Mouse (Mus musculus) limb, embryonic 15.5 days (tissue): ENCODE data around the gene Abracl. TPM values are rescaled to one million over a fixed set of nuclear protein-coding genes. Genes with fewer than 3 reads are reported as not detected.

Experiments used
- ATAC-seq: fragments of 200-750 bp; cut with Nextera tagmentation; 2 replicates; pipeline ENCODE4 v1.8.0; 2017; ENCODE audit warnings: low read depth, moderate TSS enrichment; ENCODE audit not compliant: insufficient number of reproducible peaks, low FRiP score, low TSS enrichment
- H3K27ac ChIP-seq: fragments of 300-500 bp; sonication (generic); 2 replicates; pipeline ENCODE4 v1.5.1; 2015; ENCODE audit warnings: moderate library complexity, mild to moderate bottlenecking, inconsistent platforms
- H3K27me3 ChIP-seq: fragments of 300-500 bp; sonication (generic); 2 replicates; pipeline ENCODE4 v1.6.1; 2015; ENCODE audit warnings: inconsistent platforms
- H3K36me3 ChIP-seq: fragments of 300-500 bp; sonication (generic); 2 replicates; pipeline ENCODE4 v1.6.1; 2015; ENCODE audit warnings: inconsistent platforms
- H3K4me1 ChIP-seq: fragments of 300-500 bp; sonication (generic); 2 replicates; pipeline ENCODE4 v1.6.1; 2015; ENCODE audit warnings: inconsistent platforms
- H3K4me2 ChIP-seq: fragments of 300-500 bp; sonication (generic); 2 replicates; pipeline ENCODE4 v1.6.1; 2015; ENCODE audit warnings: mild to moderate bottlenecking, inconsistent platforms
- H3K4me3 ChIP-seq: fragments of 300-500 bp; sonication (generic); 2 replicates; pipeline ENCODE4 v1.5.1; 2015; ENCODE audit warnings: mild to moderate bottlenecking, inconsistent platforms
- H3K9ac ChIP-seq: fragments of 300-500 bp; sonication (generic); 2 replicates; pipeline ENCODE4 v1.6.1; 2015; ENCODE audit warnings: inconsistent platforms
- H3K9me3 ChIP-seq: fragments of 300-500 bp; sonication (generic); 2 replicates; pipeline ENCODE4 v1.6.1; 2016; ENCODE audit warnings: inconsistent platforms
- WGBS: fragments of 180-500 bp; shearing (Covaris S2); methylation state at CpG from one replicate; pipeline ENCODE4 v1.1.7; 2015; 5-methylcytosine and 5-hydroxymethylcytosine counted together
- polyA plus RNA-seq: library from polyadenylated mRNA; unstranded; fragments of >200 nt; fragmentation: Nextera tagmentation; extraction: Ambion mirVana; gene quantifications from 2 replicates; pipeline ENCODE4 v1.2.1, GENCODE M21; 2015

The Abracl gene
- polyA plus RNA-seq, 1 experiment from 2014 or later, result 138 TPM

- Histone ChIP-seq H3K4me3 (no peak overlapping the region), H3K9ac (no peak overlapping the region), H3K27me3 (no peaks in the 10 kb centered on the region), H3K27ac (no peak overlapping the region), H3K4me1 (peaks cover 17% of the 10 kb centered on the region), H3K36me3 (no peaks in the 10 kb centered on the region), H3K9me3 (no peaks in the 10 kb centered on the region), H3K4me2 (no peak overlapping the region)
- no peak for ATAC-seq
- 76% methylated on average over 9 of the region's 9 CpGs for WGBS
Observed at GRCm38 (mm10) chr10:18058681-18059338, 35.7 kb upstream of the Abracl start.

DNA sequence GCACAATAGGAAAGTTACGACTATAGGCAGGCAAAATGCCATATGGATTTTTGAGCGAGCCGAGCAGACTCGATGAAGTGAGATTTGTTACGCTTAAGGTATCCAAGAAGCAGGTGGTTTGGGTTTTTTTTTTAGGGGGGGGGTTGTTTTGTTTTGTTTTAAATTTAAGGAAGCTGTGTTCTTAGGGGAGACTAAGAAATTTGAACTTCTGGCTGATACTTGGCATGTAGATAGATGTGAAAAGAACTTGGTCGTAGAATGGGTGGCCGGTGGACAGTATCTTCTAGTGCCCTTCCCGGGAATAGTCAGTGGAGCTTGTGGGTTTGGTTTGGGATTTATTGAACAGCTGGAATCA, 33.3 kb upstream of the Abracl start:
- Histone ChIP-seq H3K9me3 (no peaks in the 10 kb centered on the region), H3K4me1 (peaks cover 17% of the 10 kb centered on the region), H3K4me3 (peak overlapping the region; percentile 97), H3K9ac (peak overlapping the region; percentile 94), H3K27me3 (no peaks in the 10 kb centered on the region), H3K4me2 (peak overlapping the region; percentile 68), H3K27ac (peak overlapping the region; percentile 93; the same call in 1 of the 2 replicates), H3K36me3 (no peaks in the 10 kb centered on the region)
- no peak for ATAC-seq
- WGBS, result 1% methylated on average over 8 of the region's 8 CpGs

DNA sequence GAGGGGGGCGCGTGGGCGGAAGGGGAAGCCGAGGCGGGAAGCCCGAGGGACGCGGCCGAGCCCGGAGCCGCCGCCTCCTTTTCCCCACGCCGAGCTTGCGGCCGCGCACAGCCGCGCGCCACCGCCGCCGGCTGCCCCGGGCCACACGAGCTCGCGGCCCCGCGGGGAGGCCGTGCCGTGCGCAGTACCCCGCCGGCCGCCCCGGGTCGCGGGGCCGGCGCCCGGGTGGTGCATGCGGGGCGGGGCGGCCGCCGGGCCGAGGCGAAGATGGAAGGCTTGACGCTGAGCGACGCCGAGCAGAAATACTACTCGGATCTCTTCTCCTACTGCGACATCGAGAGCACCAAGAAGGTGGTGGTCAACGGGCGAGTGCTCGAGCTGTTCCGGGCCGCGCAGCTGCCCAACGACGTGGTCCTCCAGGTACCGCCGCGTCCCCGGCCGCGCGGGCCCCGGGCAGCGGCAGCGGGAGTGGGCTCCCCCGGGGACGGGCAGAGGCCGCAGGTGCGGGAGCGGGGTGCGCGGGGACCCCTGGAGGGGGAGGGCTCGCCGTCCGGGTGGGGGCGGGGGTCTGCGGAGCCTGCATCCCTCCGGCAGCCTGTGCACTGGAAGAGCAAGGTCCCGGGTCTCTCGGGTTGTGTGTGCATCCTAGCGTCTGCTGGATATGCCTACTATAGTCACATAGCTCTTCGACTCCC, 32.8 kb upstream of the Abracl start, which contains the start of gene Reps1:
TSS of gene Reps1 (plus strand) at position 166 of the 695 bp plus-strand sequence.
- WGBS, result under 1% methylated on average over 73 of the region's 90 CpGs
- Histone ChIP-seq H3K9ac (peak within 1 kb of the TSS; percentile 94), H3K36me3 (no peaks in the 10 kb centered on the region), H3K4me2 (peak within 1 kb of the TSS; percentile 68), H3K4me3 (peak within 1 kb of the TSS; percentile 97), H3K27me3 (no peaks in the 10 kb centered on the region), H3K9me3 (no peaks in the 10 kb centered on the region), H3K27ac (peak within 1 kb of the TSS; percentile 93), H3K4me1 (peaks cover 17% of the 10 kb centered on the region)
- no peak; the same call in 1 of the 2 replicates for ATAC-seq

DNA sequence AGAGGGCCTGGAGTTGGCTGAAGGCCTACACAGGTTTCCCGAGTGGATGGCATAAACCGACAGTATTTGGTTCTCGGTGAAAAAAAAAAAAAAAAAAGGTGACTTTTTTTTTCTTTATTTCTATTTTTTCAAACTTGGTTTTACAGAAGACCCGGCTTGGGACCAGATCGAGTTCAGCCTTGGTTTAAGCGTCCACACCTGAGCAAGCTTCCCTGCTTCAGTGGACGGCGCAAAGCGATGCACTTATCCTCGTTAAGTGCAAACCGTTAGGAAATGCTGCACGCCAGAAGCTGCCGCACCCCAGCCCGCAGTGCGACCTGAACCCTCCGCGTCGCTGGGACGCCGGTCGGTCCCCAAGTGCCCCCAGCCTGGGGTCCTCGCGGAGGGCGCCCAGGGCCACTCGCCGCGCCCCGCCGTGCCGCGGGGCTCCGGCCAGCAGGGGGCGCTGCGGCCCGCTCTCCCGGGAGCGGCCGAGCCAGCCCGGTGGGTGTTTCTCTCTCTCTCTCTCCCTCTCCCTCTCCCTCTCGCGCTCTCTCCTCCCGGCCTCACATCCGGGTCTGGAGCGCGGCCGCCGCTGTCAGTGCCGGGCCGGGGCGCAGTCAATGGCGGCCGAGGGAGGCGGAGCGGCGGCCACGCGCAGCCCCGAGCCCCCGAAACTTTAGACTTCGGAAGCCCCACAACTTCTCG, 32.1 kb upstream of the Abracl start:
- peaks cover 17% of the 10 kb centered on the region for H3K4me1 ChIP-seq
- peak overlapping the region; percentile 68 for H3K4me2 ChIP-seq
- ATAC-seq, result peak; percentile 96
- peak overlapping the region; percentile 97 for H3K4me3 ChIP-seq
- H3K9ac ChIP-seq, result peak overlapping the region; percentile 94
- 2% methylated on average over 46 of the region's 61 CpGs for WGBS
- no peaks in the 10 kb centered on the region for H3K27me3 ChIP-seq
- H3K36me3 ChIP-seq, result no peaks in the 10 kb centered on the region
- H3K27ac ChIP-seq, result peak overlapping the region; percentile 93
- no peaks in the 10 kb centered on the region for H3K9me3 ChIP-seq

GRCm38 (mm10) chr10:18047380-18048146, 24.5 kb upstream of the Abracl start:
- H3K9me3 ChIP-seq, result no peaks in the 10 kb centered on the region
- no peaks in the 10 kb centered on the region for H3K4me1 ChIP-seq
- H3K4me2 ChIP-seq, result no peak overlapping the region
- H3K27ac ChIP-seq, result no peak overlapping the region
- no peak overlapping the region for H3K4me3 ChIP-seq
- no peaks in the 10 kb centered on the region for H3K36me3 ChIP-seq
- no peak for ATAC-seq
- no peaks in the 10 kb centered on the region for H3K27me3 ChIP-seq
- no peak overlapping the region for H3K9ac ChIP-seq
- WGBS, result 42% methylated on average over 10 of the region's 10 CpGs

DNA sequence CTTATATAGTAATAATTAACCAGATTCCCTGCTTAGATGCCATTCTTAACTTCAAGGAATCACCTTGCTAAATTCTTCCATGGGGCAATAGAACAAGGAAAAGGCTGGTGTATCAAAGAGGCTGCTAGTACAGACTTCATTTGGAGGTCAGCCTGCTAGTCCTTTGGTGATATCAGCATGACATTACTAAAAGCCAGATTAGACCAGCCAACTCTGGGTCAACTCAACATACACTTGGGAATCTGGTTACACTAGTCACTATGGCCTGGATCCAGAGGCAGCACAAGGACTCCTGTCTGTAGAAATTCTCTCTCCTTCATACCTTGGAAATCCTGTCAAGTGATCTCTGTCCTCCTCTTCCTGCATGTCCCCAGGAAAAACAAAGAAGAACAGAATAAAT, 23.3 kb upstream of the Abracl start:
- Histone ChIP-seq H3K9me3 (no peaks in the 10 kb centered on the region), H3K4me1 (no peaks in the 10 kb centered on the region), H3K4me2 (no peak overlapping the region), H3K9ac (no peak overlapping the region), H3K27ac (no peak overlapping the region), H3K27me3 (no peaks in the 10 kb centered on the region), H3K4me3 (no peak overlapping the region), H3K36me3 (no peaks in the 10 kb centered on the region)
- ATAC-seq, result no peak

DNA sequence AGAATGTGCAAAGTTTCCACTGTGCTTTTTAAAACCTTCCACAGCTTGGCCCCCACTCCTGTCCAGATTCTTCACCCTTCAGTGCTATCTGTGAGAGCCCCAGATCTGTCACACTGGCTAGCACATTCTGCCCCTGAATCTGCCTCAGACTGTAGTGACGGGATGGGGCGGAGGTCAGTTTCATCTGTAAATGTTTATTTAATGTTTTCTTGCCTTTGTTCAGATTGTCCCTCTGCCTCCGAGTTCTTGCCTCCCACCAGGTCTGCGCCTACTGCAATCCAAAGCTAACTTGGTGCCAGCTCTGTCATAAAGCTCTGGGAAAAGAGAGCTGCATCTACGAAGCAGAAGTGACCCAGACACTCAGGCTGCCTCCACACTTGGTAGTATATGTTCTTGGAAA, 13.8 kb upstream of the Abracl start:
- no peaks in the 10 kb centered on the region for H3K4me1 ChIP-seq
- no peak overlapping the region for H3K4me2 ChIP-seq
- no peaks in the 10 kb centered on the region for H3K27me3 ChIP-seq
- H3K9me3 ChIP-seq, result no peaks in the 10 kb centered on the region
- H3K27ac ChIP-seq, result no peak overlapping the region
- H3K36me3 ChIP-seq, result no peaks in the 10 kb centered on the region
- no peak overlapping the region for H3K9ac ChIP-seq
- no peak for ATAC-seq
- no peak overlapping the region for H3K4me3 ChIP-seq
- WGBS, result 72% methylated on average over 5 of the region's 5 CpGs

DNA sequence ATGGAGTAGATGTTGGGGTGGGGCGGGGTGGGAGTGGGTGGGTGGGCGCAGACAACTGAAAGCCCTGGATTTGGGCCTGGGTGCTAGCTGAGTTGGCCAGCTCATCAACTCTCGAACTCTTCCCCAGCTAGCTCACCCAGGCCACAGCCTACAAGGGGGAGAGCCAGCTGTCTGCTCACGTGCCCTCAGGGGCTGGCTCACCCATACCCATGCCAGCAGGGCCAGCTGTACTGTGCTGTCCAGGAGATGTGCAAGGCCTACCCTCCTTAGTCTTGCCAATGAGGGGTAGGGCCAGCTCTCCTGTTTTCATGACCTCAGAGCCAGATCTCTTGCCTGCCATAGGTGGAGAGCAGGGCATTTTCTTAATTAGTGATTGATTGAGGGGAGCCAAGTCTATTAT, 11.3 kb upstream of the Abracl start:
- Histone ChIP-seq H3K4me2 (no peak overlapping the region), H3K36me3 (no peaks in the 10 kb centered on the region)
- 88% methylated on average over 4 of the region's 4 CpGs for whole genome bisulfite sequencing

GRCm38 (mm10) chr10:18022312-18022711, 776 bp downstream of the Abracl start:
- Histone ChIP-seq H3K9me3 (no peaks in the 10 kb centered on the region), H3K4me1 (peaks cover 10% of the 10 kb centered on the region; the same call in 1 of the 2 replicates), H3K36me3 (peaks cover 12% of the 10 kb centered on the region; the same call in 1 of the 2 replicates), H3K27ac (peak overlapping the region; percentile 97), H3K4me3 (peak overlapping the region; percentile 80), H3K4me2 (peak overlapping the region; percentile 53), H3K9ac (peak overlapping the region; percentile 74), H3K27me3 (no peaks in the 10 kb centered on the region)
- under 1% methylated on average over 21 of the region's 21 CpGs for WGBS
- ATAC-seq, result peak; percentile 89

More for the DNA sequence above, 11.3 kb upstream of the Abracl start:
- H3K27me3 ChIP-seq, result no peaks in the 10 kb centered on the region
- no peak overlapping the region for H3K9ac ChIP-seq
- H3K27ac ChIP-seq, result no peak overlapping the region
- H3K4me3 ChIP-seq, result no peak overlapping the region
- no peaks in the 10 kb centered on the region for H3K9me3 ChIP-seq
- ATAC-seq, result no peak
- no peaks in the 10 kb centered on the region for H3K4me1 ChIP-seq

DNA sequence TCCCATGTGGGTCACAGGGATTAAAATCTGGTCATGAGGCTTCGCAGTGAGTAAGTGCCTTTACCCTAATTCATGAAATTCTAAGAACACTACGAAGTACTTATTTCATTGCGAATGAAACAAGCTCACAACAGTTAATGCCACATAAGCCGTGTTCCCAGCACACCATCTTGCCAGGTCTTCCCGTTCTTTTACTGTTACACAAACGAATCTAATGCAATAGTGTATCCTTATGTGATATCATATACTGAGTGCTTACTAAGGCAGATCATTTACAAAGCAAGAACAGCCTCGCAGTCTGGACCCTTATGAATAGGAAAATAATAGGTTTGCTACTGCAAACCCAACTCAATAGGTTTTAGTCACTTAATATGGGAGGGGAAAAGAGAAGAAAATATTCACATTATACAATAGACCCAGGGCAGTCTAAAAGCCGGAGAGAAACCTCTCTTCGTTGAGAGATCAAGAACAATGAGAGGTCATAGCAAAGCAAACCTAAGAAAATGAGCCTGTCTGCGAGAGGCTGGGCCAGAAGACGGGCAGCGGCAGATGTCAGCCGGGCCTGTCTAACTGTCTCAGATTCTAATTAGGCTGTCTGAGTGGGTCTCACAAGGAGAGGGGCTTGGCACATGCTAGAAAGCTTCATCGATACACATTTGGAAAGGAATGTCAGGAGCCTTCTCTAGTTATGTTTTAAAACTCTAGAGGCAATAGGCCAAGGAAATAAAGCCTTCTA, 1.3 kb downstream of the Abracl start:
- 30% methylated on average over 14 of the region's 14 CpGs for WGBS
- Histone ChIP-seq H3K9me3 (no peaks in the 10 kb centered on the region), H3K4me3 (peak overlapping the region; percentile 80), H3K27me3 (no peaks in the 10 kb centered on the region), H3K4me1 (peaks cover 10% of the 10 kb centered on the region; the same call in 1 of the 2 replicates), H3K36me3 (peaks cover 18% of the 10 kb centered on the region; the same call in 1 of the 2 replicates), H3K9ac (peak overlapping the region; percentile 74; the same call in 1 of the 2 replicates), H3K27ac (peak overlapping the region; percentile 97), H3K4me2 (peak overlapping the region; percentile 53)
- ATAC-seq, result no peak

GRCm38 (mm10) chr10:18020846-18021245, 2.2 kb downstream of the Abracl start:
- H3K27ac ChIP-seq, result no peak overlapping the region
- no peak overlapping the region for H3K4me2 ChIP-seq
- no peak overlapping the region for H3K9ac ChIP-seq
- H3K27me3 ChIP-seq, result no peaks in the 10 kb centered on the region
- peaks cover 22% of the 10 kb centered on the region; the same call in 1 of the 2 replicates for H3K36me3 ChIP-seq
- peaks cover 10% of the 10 kb centered on the region; the same call in 1 of the 2 replicates for H3K4me1 ChIP-seq
- 48% methylated on average over 1 of the region's 1 CpGs for WGBS
- H3K9me3 ChIP-seq, result no peaks in the 10 kb centered on the region
- H3K4me3 ChIP-seq, result no peak overlapping the region
- no peak for ATAC-seq
